ENCODE assay signal across 9 mouse cellular contexts in the genomic region with DNA sequence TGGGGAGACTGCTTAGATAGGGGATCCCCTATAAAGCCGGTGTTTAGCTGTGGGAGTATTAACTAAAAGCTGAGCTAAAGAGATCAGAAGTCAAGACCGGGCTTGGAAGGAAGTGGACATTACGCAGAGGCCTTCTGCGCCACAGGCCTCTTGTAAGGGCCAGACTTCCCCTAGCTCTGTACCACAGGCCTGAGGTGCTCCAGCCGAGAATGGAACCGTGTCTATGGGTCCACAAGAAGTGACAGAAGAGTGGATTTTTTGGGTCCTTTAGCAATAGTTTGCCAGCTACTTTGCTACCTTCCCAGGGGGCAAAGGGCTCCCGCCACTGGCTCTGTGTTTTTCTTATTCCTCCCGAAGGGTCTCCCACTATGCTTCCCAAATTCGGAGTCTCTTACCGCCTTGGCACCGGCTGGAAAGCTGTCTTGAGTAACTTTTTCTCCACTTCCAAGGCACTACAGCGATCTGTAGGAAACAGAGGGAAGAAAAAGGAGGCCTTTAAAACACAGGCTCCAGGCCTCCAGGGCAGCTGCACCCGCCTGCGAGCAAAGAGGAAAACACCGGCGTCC. TPM values are rescaled to one million over a fixed set of nuclear protein-coding genes. Genes with fewer than 3 reads are reported as not detected.
DNase-seq lines count a peak whose midpoint lies in the region; ATAC-seq lines count a peak whose summit lies in the region.
"Had no signal": no experiment of that assay in that cellular context is flagged by ENCODE, and none has a peak within 500 bp of the region (broad histone marks: within the 10 kb centered on the region; RNA-seq: fewer than 3 reads in every experiment).

No protein-coding gene starts in this region.

- H3K36me3 ChIP-seq in kidney, embryonic 14.5 days (ENCODE audit: control insufficient read depth, insufficient read depth, low read length) = no peaks in the 10 kb centered on the region
- no peaks in the 10 kb centered on the region for H3K36me3 ChIP-seq in forebrain, embryonic 11.5 days (ENCODE audit: control insufficient read depth, insufficient read depth, low read length)
- H3K36me3 ChIP-seq in kidney, embryonic 16.5 days (ENCODE audit: insufficient read depth, low read length) = no peaks in the 10 kb centered on the region
- H3K36me3 ChIP-seq in neural tube, embryonic 12.5 days = no peaks in the 10 kb centered on the region; the same call in 1 of the 2 replicates

- WGBS in kidney, embryonic 14.5 days = 25% methylated on average over 14 of the region's 16 CpGs
- WGBS in forebrain, embryonic 11.5 days = 8% methylated on average over 16 of the region's 16 CpGs
- 29% methylated on average over 16 of the region's 16 CpGs for WGBS in kidney, embryonic 16.5 days
- 8% methylated on average over 16 of the region's 16 CpGs for WGBS in neural tube, embryonic 12.5 days

- peaks cover 24% of the 10 kb centered on the region for H3K4me1 ChIP-seq in kidney, embryonic 14.5 days (ENCODE audit: control insufficient read depth, insufficient read depth, low read length)
- H3K4me1 ChIP-seq in forebrain, embryonic 11.5 days (replicated peaks; ENCODE audit: control insufficient read depth, insufficient read depth, low read length) = peaks cover 19% of the 10 kb centered on the region; the same call in 1 of the 2 replicates
- H3K4me1 ChIP-seq in kidney, embryonic 16.5 days (ENCODE audit: insufficient read depth, low read length) = peaks cover 47% of the 10 kb centered on the region
- peaks cover 66% of the 10 kb centered on the region for H3K4me1 ChIP-seq in neural tube, embryonic 12.5 days

- peak overlapping the region; percentile 63 for H3K4me3 ChIP-seq in kidney, embryonic 14.5 days (ENCODE audit: low read length)
- peak overlapping the region; percentile 50 for H3K4me3 ChIP-seq in forebrain, embryonic 11.5 days (ENCODE audit: low read depth, low read length)
- peak overlapping the region; percentile 64 for H3K4me3 ChIP-seq in kidney, embryonic 16.5 days (ENCODE audit: low read length)
- H3K4me3 ChIP-seq in neural tube, embryonic 12.5 days = peak overlapping the region; percentile 63

- peak overlapping the region; percentile 88 for H3K4me2 ChIP-seq in kidney, embryonic 14.5 days (replicated peaks; ENCODE audit: low read depth, low read length)
- H3K4me2 ChIP-seq in forebrain, embryonic 11.5 days (ENCODE audit: low read depth, low read length, severe bottlenecking) = peak overlapping the region; percentile 86; the same call in 1 of the 2 replicates
- peak overlapping the region; percentile 86 for H3K4me2 ChIP-seq in kidney, embryonic 16.5 days (replicated peaks; ENCODE audit: low read depth, low read length)
- H3K4me2 ChIP-seq in neural tube, embryonic 12.5 days (replicated peaks) = peak overlapping the region; percentile 84

- DNase-seq in kidney, adult 11 months = no peak
- peak; percentile 56 for DNase-seq in forebrain, embryonic 11.5 days (ENCODE audit: low spot score)
- DNase-seq in spleen, postnatal 10 days (ENCODE audit: low spot score in 2 of 2) = no peak

- H3K27ac ChIP-seq in kidney, embryonic 14.5 days (ENCODE audit: low read depth, low read length) = no peak overlapping the region
- H3K27ac ChIP-seq in forebrain, embryonic 11.5 days (ENCODE audit: low read depth, low read length) = no peak overlapping the region
- H3K27ac ChIP-seq in kidney, embryonic 16.5 days (ENCODE audit: low read length) = no peak overlapping the region
- no peak overlapping the region for H3K27ac ChIP-seq in neural tube, embryonic 12.5 days

- H3K9ac ChIP-seq in kidney, embryonic 14.5 days (ENCODE audit: low read depth, low read length) = peak overlapping the region; percentile 70
- peak overlapping the region; percentile 50 for H3K9ac ChIP-seq in forebrain, embryonic 11.5 days (ENCODE audit: low read length)
- peak overlapping the region; percentile 81 for H3K9ac ChIP-seq in kidney, embryonic 16.5 days (replicated peaks; ENCODE audit: low read length)
- H3K9ac ChIP-seq in neural tube, embryonic 12.5 days = peak overlapping the region; percentile 90

- no peak for ATAC-seq in kidney, embryonic 14.5 days (ENCODE audit: low FRiP score, low TSS enrichment)
- no peak for ATAC-seq in forebrain, embryonic 11.5 days (replicated peaks; ENCODE audit: low FRiP score)
- no peak for ATAC-seq in kidney, embryonic 16.5 days (ENCODE audit: low FRiP score, low TSS enrichment)
- ATAC-seq in neural tube, embryonic 12.5 days (ENCODE audit: low FRiP score, low read depth) = no peak
- no peak for ATAC-seq in erythroblast, adult 5-6 weeks (replicated peaks; ENCODE audit: low FRiP score, poor library complexity, severe bottlenecking)
- ATAC-seq in granulocyte monocyte progenitor cell, adult 5-6 weeks (replicated peaks; ENCODE audit: poor library complexity, severe bottlenecking) = no peak

- no peaks in the 10 kb centered on the region for H3K9me3 ChIP-seq in kidney, embryonic 14.5 days (ENCODE audit: control insufficient read depth, low read length)
- no peaks in the 10 kb centered on the region for H3K9me3 ChIP-seq in forebrain, embryonic 11.5 days (ENCODE audit: control insufficient read depth, low read length)
- H3K9me3 ChIP-seq in kidney, embryonic 16.5 days (ENCODE audit: low read length) = no peaks in the 10 kb centered on the region
- no peaks in the 10 kb centered on the region for H3K9me3 ChIP-seq in neural tube, embryonic 12.5 days

- peaks cover 83% of the 10 kb centered on the region for H3K27me3 ChIP-seq in kidney, embryonic 14.5 days (ENCODE audit: control insufficient read depth, insufficient read depth, low read length)
- H3K27me3 ChIP-seq in forebrain, embryonic 11.5 days (ENCODE audit: control insufficient read depth, insufficient read depth, low read length) = peaks cover 90% of the 10 kb centered on the region
- peaks cover 83% of the 10 kb centered on the region for H3K27me3 ChIP-seq in kidney, embryonic 16.5 days (ENCODE audit: insufficient read depth, low read length)
- H3K27me3 ChIP-seq in neural tube, embryonic 12.5 days (replicated peaks) = peaks cover 64% of the 10 kb centered on the region

RNA-seq across cellular contexts. Expression of a gene that starts 2.8 kb away (rescaled TPM):
- polyA plus RNA-seq in kidney, embryonic 14.5 days (2014; fragmentation: Nextera tagmentation; extraction: Ambion mirVana) = 11.8 and 13.7 TPM in 2 replicates
- polyA plus RNA-seq in forebrain, embryonic 11.5 days (2014; fragmentation: Nextera tagmentation; extraction: Ambion mirVana) = 11.4 and 14.7 TPM in 2 replicates
- 14.5 and 14.7 TPM in 2 replicates for polyA plus RNA-seq in kidney, embryonic 16.5 days (2015; fragmentation: Nextera tagmentation; extraction: Ambion mirVana)
- polyA plus RNA-seq in neural tube, embryonic 12.5 days (2016; fragmentation: Nextera tagmentation; extraction: Ambion mirVana) = 20.3 and 23.4 TPM in 2 replicates
- total RNA-seq in erythroblast, adult 5-6 weeks (2015; ENCODE audit: low replicate concordance) = not detected in 2 replicates
- total RNA-seq in erythroblast, adult 5-6 weeks (2017; ENCODE audit: low replicate concordance) = not detected in 2 replicates
- total RNA-seq in granulocyte monocyte progenitor cell, adult 5-6 weeks (2014; fragmentation: Nextera tagmentation) = not detected in 2 replicates
- total RNA-seq in granulocyte monocyte progenitor cell, adult 5-6 weeks (2017) = not detected in 2 replicates
- total RNA-seq: MEL had no signal
